Mouse (Mus musculus): ENCODE measurements at regions not wholly inside any gene's neighbourhood (a gene's known extent, or its start where the extent isn't known, plus 50 kb on each side); places are given as distances from the start of the nearest gene placed in this dataset.

DNA sequence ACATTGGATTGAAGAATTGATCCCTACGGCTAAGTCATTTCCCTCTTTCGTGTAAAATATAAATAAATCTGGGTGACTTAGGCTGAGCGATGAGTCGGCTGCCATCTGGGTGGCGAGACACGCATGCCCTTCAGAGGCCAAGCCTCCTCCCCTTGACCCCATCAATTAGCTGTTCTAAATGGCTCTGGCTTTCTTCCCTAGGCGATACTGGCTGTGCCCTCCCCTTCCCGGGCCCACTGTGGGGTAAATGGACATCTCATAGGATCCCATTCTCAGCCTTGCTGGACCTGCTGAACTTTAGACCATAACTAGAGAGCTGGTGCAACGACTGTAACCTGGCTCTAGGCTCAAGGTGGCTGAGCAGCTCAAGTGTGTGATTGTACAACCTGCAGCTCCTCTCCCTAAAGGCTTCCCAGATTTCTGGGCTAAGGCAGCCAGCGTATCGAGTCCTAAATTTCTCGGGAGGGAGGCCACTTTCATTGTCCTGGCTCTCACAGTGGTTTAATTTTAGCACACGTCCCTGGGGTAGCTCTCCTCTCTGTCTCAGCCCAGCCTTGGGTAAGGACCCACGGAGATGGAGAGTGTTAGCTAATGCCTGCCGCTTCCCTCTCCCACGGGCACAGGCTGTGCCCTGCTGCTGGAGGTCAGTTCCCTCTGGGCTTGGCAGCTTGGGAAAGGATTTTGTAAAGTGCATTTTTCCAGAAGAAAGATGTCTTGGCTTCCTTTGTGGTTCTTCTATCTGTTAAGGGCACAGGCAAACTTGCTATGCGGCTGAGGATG, 80.7 kb upstream of the Zc3h12a start:
- DNase-seq (ENCODE audit: low spot score in 2 of 2) = no peak

DNA sequence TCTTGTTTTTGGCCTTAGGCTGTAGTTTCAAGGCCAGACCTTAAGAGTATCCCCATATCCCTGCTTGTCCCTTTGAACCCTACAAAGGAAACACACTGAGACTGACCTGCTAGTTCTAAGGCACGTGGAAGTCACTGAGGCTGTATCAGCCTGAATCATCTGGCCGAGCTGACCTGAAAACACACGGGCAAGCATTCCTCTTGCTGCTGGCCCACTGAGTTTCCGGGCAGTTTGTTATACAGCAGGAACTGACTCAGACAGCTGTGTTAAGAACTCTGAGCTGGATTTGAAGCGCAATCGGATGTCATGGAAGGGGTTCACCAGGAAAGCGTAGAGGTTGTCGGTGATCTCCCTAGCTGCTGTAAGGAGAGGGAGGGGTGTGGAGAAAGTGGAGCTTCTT, 75.9 kb upstream of the Zc3h12a start:
- DNase-seq (ENCODE audit: low spot score in 2 of 2) = no peak

DNA sequence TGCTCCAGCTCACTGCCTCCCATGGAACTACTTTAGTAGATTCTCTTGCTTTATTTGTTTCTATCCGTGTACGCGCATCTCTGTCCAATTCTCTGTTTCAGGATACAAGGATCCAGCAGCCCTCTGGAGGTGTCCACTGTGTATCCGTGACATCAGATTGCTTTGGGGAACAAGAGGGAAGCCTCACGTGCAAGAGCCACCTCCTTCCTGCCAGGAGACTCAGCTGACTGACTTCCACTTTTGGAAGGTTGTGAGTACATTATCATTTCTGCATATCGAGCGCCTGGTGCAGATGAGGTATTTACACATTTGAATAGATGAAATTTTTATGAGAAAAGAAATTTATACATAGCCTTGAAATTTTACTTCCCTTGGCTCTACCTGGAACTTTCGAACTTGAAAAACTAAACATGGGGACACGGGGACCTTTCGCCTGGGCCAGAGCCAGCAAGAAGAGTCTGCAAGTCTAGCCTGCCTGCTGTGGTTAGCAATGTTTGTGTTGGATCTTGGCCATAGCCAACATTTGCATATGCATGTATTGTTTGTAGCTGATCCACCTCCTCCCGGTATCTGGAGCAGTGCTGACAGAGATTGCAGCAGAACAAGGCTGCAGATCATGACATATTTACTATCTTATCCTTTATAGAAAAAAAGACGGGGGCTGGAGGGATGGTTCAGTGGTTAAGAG, 74.1 kb upstream of the Zc3h12a start:
- no peak for DNase-seq (ENCODE audit: low spot score in 2 of 2)

DNA sequence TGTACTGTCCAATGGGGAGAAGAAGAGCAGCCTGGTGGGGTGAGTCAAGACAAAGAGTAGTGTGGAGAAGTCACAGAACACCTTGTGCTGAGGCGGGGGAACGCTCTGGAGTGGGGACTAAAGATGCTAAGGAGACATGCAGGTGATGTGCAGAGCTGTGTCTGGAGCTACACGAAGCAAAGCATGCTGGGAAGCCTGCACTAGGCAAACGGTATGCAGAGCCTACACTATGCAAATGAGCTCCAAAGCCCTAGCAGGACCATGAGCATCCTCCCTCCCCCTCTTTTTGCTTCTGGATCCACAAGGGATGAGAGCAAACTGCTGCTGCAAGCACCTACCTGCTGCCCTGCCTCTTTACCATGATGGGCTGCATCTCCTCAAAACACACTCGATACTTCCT, 73.1 kb upstream of the Zc3h12a start:
- DNase-seq (ENCODE audit: low spot score in 2 of 2) = no peak

GRCm38 (mm10) chr4:125199281-125199680, 71.6 kb upstream of the Zc3h12a start:
- no peak for DNase-seq (ENCODE audit: low spot score in 2 of 2)

- DNase-seq (ENCODE audit: low spot score in 2 of 2) = no peak
Measured at GRCm38 (mm10) chr4:125195901-125196435, 68.3 kb upstream of the Zc3h12a start.

DNA sequence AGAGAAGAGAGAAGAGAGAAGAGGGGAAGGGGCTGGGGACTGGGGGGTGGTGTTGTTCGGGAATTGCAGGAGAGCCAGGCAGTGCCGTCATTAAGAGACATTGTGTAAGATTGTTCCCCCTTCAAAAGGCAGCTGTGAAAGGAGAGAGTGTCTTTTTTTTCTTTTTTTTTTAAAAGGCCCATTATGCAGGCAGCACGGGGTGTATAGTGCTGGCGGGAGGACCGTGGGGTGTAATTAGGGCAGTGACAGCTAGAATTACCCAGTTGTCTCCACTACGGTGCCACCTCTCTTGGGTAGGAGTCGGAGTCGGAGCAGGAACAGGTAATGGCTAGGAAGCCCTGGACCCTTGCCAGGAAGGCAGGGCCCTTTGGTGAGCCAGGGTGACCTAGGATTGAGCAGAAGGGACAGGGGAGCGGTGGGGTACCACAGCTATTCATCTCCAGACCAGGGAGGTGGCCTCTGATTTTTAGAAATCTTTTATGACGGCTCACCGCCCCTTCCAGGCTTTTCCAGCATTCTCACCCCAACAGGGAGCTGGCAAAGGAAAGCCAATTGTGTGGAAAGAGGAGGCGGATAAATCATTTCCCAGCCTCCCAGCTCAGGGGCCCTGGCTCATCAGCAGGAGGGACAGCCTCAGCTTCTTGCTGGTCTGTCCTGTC, 67.2 kb upstream of the Zc3h12a start:
- DNase-seq (ENCODE audit: low spot score in 2 of 2) = peak in 1 of 2 experiments; percentile 12

- DNase-seq (ENCODE audit: low spot score in 2 of 2) = peak in 1 of 2 experiments; percentile 14
Measured at GRCm38 (mm10) chr4:125194298-125194697, 66.7 kb upstream of the Zc3h12a start.

GRCm38 (mm10) chr4:125191680-125192079, 64.0 kb upstream of the Zc3h12a start:
- no peak for DNase-seq (ENCODE audit: low spot score in 2 of 2)

- peak; percentile 55 to 60 for DNase-seq (ENCODE audit: low spot score in 2 of 2)
Measured at GRCm38 (mm10) chr4:125191010-125191409, 63.4 kb upstream of the Zc3h12a start.

DNA sequence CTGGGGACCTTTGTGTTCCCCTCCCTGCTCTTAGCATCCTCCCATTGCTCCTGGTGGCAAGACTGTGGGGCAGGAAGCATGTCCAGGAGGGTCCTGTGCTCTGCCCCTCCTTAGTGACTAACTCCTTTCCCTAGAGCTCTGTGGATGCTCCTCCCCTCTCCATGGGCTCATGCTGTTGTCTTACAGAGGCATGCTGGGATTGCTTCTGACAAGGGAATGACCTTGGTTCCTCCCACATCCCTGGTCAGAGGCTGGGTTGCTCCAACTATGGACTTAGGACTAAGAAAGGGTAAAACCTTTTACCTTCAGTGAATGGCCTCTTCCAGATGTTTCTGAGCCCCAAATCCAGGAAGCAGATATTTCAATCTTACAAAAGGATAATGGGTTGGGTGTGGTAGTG, 62.3 kb upstream of the Zc3h12a start:
- no peak for DNase-seq (ENCODE audit: low spot score in 2 of 2)

DNA sequence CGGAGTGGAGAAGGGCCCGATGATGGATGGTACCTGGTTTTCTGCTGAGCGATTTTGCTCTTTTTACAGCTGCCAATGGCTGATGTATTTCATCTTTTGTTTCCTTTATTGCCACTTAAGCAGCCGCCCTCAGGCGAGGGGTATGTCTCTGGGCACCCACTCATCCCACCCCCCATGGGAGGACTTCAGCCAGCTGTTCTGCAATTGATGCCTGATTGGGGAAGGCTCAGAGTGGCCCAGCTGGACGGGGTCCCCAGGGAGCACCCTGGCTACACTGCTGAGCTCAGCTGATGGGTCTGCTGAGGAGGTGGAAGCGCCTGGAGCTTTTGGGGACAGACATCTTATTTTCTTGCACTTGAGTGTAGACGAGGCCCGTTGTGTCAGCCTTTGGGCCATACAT, 58.6 kb upstream of the Zc3h12a start:
- no peak for DNase-seq (ENCODE audit: low spot score in 2 of 2)

DNA sequence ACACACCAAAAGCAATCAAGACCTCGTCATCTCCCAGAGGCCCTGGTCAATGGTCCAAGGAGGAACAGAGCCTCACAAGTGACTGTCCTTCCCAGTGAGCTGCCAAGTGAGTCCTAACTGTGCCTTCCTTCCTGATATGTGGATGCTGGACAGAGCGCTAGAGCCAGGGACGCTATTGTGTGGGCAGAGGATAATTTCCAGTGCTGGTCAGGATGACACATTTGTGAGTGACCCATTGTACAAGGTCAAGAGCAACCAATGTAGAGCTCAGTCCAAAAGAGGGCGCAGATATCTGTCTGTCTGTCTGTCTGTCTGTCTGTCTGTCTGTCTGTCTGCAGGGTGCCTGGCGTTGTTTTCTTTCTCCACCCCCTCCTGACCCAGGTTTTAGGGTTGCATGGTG, 57.4 kb upstream of the Zc3h12a start:
- no peak for DNase-seq (ENCODE audit: low spot score in 2 of 2)

- no peak for DNase-seq (ENCODE audit: low spot score in 2 of 2)
Measured at GRCm38 (mm10) chr4:125180947-125181346, 53.3 kb upstream of the Zc3h12a start.

DNA sequence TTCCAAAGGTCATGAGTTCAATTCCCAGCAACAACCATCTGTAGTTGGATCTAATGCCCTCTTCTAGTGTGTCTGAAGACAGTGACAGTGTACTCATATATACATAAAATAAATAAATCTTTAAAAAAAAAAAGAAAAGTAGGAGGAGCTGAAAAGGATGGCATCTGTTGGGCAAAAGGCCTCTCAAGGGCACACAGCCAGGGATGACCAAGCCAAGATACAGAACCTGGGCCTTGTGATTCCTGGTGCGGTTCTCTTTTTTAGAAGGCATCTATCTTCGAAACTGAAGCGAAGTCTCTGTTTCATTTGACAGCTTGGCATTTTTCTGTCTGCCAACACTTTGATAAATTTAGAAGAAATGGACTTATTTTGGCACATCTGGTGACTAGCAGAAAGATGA, 50.9 kb upstream of the Zc3h12a start:
- DNase-seq (ENCODE audit: low spot score in 2 of 2) = no peak

- DNase-seq (ENCODE audit: low spot score in 2 of 2) = no peak
Measured at GRCm38 (mm10) chr4:125177666-125178065, 50.0 kb upstream of the Zc3h12a start.

Measured in layer of hippocampus, adult 8-10 months (tissue).